Mouse (Mus musculus) large intestine, adult 2 months (tissue): Measurements from ENCODE around the gene 4933402N03Rik. TPM values are rescaled to one million over a fixed set of nuclear protein-coding genes. Genes with fewer than 3 reads are reported as not detected.

Experiments used
- DNase-seq: peaks from one replicate; pipeline ENCODE4 v3.0.0-alpha.2; 2012; ENCODE audit warnings: low read depth, low spot score
- WGBS: fragments of 180-500 bp; shearing (Covaris S2); methylation state at CpG from one replicate; pipeline ENCODE4 v1.1.7; 2018; 5-methylcytosine and 5-hydroxymethylcytosine counted together
- polyA plus RNA-seq: library from polyadenylated mRNA; depleted of rRNA; stranded (reverse); fragments of >200 nt; gene quantifications from 2 replicates; pipeline ENCODE4 v1.2.3, GENCODE M21; 2012; rRNA removed

Gene 4933402N03Rik
- not detected in 2 replicates for polyA plus RNA-seq

DNA sequence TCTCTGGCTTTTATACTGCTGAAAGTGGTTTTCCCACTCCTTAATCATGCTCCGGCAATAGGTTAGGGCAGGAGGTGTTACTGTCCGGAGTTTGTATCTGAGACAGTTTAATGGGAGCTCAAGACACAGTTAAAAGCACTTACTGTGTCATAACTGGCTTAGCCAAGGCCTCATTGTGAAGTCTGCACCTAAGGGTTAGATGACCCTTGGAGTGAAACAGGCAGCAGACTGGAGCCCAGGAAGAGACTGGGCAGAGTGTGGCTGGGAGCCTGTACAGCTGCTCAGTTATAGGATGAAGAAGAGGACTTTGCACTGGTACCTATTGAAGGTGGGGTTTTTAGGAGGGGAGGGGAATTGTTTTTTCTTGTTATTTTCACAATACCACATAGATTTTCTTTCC is at the start of gene 4933402N03Rik:
4933402N03Rik (minus strand) TSS at position 101 of the 400 bp plus-strand sequence.
- no peak for DNase-seq
- 72% methylated on average over 2 of the region's 2 CpGs for WGBS

DNA sequence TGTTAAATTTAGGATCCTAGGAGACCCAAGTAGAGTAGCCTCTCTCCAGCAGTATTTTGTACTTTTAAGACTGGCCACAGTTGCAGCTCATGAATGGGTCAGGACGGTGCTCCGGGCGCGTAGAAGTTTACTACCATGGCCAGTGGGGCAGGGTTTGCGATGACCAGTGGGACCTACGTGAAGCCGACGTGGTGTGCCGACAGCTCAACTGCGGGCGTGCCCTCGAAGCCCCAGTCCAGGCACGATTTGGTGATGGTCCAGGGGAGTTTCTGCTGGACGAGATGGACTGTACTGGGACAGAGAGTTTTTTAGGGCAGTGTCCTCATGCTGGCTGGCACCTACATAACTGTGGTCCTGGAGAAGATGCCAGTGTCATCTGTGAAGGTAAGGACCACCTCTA is 41.9 kb upstream of the 4933402N03Rik start:
- no peak for DNase-seq
- 93% methylated on average over 14 of the region's 14 CpGs for WGBS

DNA sequence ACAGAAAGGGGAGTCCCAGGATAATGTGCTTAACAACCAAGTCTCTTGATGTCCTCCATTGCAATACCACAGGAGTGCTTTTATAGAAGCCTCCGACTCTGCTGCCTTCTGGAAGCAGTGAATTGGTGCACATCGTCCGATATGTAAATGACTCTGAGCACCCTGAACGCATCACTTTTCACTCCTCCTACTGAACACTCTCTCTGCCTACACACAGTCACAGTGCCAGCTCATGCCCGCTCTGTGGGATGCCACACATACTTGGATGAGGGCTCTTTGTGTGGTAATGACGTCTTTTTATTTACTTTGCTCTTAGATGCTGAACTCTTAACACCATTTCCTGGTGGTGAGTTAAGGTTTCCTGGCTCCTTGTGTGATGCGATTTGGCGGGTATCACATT is 40.9 kb upstream of the 4933402N03Rik start:
- WGBS, result 49% methylated on average over 8 of the region's 8 CpGs
- no peak for DNase-seq

DNA sequence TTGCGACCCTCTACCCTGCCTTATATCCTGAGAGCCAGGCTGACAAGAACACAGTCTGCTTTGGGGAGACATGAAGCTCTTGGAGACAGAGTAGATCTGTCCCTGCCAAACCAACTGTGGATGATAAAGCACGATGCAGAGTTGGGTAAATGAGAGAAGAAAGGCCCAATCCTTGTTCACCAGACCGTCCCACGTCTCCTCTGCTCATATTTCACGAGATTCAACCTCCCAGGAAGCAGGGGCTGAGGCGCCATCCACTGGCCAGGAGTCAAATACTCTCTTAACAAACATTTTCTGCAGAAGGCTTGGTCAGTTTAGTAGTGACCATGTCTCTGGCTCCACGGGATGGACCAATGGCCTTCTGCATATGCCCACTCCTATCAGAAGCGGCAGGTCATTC is 38.2 kb upstream of the 4933402N03Rik start:
- 58% methylated on average over 8 of the region's 8 CpGs for WGBS
- DNase-seq, result no peak

DNA sequence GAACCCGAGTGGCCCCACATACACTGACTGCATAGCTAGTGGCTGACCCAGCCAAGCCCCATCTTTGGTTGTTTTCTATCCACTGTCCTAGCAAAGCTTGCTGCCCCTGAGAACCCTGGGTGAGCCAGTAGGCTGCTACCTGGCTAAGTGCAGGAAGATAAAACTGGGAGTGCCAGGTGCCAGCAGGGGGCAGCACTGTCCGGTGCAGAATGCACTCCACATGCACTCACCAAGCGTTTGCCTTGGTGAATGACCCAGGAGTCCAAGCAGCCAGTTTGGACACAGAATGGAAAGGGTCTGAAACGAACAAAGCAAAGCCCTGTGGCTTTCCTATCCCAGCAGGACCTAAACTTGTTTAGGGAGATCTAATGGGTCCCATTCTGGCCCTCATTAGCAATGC is 36.6 kb upstream of the 4933402N03Rik start:
- 32% methylated on average over 4 of the region's 4 CpGs for WGBS
- no peak for DNase-seq

DNA sequence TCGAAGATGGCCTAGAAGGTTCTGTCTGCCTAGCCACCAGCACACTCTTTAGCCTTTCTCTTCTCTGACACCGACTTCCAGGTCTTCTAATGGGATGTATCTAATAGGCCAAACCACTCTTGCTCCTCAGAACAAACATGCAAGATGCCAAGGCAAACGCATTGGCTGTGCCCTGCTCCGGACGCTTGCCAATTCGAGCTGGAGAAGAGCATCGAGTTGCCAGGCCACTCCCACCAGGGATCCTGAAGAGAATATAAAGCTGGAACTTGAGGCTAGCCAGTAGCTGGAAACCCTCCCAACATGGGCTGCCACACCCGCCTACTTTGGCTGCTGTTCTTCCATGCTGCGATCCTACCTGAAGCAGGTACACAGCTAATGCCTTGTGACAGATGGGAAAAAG is 28.0 kb upstream of the 4933402N03Rik start, which contains the start of gene 5430419D17Rik:
5430419D17Rik (plus strand) TSS at position 282 of the 400 bp plus-strand sequence.
- 74% methylated on average over 9 of the region's 9 CpGs for WGBS
- no peak for DNase-seq

DNA sequence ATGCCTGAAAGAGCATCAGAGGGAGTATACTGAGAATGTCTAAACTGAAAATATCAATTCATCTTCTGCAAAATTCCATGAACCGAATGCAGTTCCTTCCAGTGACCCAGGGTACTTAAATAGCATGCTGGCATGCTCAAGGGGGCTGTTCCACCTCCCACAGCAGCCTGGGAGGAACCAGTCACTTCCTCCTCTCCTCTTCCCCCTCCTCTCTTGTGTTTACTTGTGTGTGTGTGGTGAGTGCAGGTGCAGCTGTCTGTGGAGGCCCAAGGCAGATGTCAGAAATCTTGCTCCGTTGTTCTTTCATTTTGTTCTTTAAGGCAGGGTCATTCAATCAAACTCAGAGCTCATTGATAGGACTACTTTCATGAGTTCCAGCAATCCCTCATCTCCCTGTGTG is 23.0 kb upstream of the 4933402N03Rik start:
- DNase-seq, result no peak
- 15% methylated on average over 2 of the region's 2 CpGs for WGBS

DNA sequence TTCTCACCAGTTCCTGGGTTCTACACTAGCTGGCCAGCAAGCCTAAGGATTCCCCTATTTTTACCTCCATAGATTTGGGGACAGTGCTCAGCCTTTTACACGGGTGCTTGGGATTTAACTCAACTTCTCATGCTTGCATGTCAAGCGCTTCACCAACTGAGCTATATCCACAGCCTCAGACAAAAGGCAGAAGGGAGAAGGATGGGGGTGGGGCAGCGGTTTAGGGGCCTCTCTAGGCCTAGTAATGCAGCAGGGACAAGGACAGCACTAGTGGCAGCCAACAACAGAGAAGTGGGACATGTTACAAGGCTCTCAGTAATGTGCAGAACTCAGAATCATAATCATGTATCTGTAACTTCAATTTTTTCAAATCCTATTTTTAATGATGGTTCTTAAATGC is 21.7 kb upstream of the 4933402N03Rik start:
- no peak for DNase-seq
- WGBS, result 77% methylated on average over 3 of the region's 3 CpGs

DNA sequence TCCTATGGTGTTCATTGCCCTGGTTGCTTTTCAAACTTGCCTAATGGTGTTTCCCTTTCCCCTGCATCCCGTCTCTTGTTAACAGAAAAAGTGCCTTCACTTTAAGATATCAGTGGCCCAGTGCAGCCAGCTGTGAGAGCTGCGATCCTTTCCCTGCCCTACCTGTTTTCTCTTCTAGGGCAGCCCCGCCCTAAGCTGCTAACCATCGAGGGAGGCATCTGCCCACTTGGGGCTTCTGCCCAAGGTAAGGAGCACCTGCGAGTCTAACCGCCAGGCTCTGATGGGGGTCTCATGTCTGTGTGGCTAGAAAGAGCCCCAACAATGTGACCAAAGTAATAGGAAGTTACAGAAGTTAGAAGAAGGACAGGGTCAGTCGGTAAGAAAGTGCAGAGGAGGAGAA is 16.1 kb upstream of the 4933402N03Rik start:
- no peak for DNase-seq
- 40% methylated on average over 7 of the region's 7 CpGs for WGBS

DNA sequence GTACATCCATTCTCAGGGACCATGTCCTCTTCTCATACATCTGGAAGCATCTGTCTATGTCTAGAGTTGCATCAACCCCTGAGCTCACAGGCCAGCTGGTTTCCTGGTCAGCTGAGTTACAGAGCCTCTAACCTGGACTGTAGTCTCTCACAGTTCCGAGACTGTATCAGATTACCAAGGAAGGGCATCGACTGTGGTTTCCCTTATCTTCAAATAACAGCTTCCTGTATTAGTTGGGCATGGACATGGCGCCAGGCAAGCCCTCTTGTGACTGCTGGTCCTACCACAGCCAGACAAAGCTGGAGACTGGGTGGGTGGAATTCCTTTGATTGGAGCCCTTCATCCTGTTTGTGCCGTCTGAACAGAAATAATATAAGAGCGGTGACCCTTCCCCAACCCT is 6.9 kb upstream of the 4933402N03Rik start:
- no peak for DNase-seq
- WGBS, result 76% methylated on average over 5 of the region's 5 CpGs

DNA sequence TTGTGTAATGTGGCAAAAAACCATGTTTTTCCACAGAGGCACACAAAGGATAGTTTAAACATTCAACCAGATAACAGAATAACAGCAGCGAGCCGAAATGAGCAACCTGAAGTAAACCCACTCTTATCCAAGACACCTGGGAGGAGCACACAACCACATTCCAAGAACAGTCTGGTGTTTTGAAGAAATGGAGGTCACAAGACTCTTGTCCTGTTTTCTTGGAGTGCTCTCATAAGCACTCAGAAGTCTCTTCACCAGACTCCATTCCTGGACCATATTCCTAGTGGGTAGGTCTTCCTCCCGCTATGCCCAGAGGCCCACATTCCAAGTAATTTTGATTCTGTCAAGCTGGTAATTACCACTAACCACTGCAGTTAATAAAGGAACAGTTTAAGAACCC is 4.1 kb upstream of the 4933402N03Rik start:
- no peak for DNase-seq
- 74% methylated on average over 3 of the region's 3 CpGs for WGBS

DNA sequence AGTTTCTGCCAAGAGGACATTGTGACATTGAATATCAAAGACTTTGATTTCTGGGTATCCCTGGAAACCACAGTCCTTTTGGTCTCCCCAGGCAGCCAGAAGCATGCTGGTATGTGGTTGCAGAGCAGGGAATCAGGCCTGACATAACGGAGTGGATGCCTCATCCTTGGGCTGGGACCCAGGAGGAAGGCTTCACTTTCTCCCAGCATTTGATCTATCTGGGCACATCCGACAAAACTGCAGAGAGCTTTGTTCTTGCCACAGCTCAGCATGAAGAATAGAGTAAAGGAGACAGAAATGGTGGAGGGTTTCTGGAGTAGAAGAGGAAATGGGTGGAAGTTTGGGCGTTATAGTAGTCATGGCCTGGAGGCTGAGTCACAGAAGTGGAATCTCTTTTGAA is 12.9 kb downstream of the 4933402N03Rik start:
- 75% methylated on average over 3 of the region's 3 CpGs for WGBS
- DNase-seq, result no peak

DNA sequence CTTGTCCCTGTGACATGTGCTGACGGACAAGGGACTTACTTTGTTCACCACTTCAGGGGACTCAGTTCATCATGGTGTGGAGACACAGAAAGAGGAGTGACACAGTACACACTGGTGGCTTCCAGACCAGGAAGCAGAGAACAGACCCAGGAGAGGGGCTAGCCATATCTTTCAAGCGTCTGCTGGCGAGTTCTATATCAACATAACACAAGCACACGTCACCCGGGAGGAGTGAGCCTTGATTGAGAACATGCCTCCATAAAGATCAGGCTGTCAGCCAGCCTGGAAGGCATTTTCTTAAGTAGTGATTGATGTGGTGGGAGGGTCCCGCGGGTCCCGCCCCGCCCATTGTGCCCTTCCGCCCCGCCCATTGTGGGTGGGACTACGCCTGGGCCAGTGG is 16.1 kb downstream of the 4933402N03Rik start:
- no peak for DNase-seq
- 50% methylated on average over 12 of the region's 12 CpGs for WGBS

DNA sequence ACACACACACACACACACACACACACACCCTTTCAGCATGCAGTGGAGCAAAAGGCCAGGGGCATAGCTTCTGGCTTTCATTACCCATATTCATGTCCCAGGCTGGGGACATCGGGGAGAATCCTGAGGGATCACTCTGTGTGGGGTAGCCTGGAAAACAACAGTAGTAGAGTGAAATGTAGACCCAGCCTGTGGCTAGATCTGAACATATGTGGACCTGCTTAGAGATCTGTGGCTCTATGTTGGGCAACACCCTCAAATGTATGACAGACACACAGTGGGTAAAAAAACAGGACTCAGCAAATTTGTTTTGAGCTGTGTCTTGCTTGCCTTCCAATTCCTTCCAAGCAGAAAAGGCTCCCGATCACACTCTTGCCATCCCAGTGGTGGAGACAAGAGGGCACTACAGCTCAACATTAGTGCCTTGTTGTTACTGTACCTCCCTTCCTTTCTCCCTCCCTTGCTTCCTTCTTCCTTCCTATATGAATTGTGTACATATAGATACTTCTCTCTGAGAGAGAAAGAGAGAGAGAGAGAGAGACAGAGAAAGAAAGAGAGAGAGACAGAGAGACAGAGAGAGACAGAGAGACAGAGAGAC is 23.8 kb downstream of the 4933402N03Rik start:
- 82% methylated on average over 2 of the region's 2 CpGs for WGBS
- DNase-seq, result no peak

DNA sequence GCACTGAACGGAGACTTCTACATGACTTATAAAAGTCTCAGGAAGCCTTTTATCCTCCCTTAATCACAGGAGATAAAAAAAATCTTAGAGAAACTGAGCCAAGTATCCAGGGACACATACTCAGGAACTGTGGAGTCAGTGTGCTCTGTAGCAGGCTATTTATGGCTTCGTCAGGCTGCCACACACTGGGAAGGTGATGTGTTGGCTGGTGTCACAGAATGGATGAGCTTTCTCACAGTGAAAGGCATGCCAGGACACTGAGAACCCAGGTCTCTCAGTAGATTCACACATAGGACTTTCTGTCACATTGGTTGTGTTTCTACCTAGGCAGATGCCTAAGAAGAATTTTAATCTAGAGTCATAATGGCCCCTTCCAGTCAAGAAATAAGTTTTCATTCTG is 31.7 kb downstream of the 4933402N03Rik start:
- 62% methylated on average over 2 of the region's 2 CpGs for WGBS

DNA sequence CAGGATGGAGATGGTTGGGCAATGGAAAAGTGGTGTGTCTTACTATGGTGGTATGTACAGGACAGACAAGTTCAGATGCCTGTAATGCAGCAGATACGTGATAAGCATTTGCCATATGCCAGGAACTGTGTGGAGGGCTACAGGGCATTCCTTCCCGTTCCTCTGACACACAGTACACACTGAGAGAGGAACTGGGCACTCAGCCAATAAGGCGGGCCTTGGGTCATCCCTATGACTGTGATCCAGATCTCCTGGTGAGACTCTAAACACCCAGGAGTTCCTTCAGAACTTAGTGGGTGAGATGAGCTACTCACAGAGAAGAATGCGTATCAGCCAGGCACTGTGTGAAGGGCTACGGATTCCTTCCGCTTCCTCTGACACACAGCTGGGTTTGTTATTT is 32.4 kb downstream of the 4933402N03Rik start:
- WGBS, result 48% methylated on average over 6 of the region's 6 CpGs
- no peak for DNase-seq

More for the DNA sequence above, 31.7 kb downstream of the 4933402N03Rik start:
- no peak for DNase-seq

DNA sequence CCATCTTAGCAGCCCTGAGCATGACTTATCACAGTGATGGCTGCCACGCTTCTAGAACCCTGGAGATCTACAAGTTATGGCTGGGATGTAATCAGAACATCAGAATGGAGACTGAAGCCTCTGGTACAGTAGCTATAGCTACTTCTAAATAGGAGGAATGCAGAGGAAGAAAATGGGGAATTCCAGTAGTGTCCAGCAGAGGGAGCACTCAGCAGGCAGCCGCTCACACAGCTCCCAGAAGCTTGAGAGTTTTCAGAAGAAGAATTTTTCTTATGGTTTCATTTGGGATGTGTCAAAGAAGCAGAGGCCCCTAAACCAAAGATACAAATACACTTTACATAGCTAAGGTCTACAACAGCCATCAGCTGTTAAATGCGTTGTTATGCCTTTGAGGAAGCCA is 33.6 kb downstream of the 4933402N03Rik start:
- 57% methylated on average over 3 of the region's 3 CpGs for WGBS
- DNase-seq, result no peak

Other genes with a start within 250 kb of the 4933402N03Rik start
- gene Htra1, start 210.2 kb downstream of the 4933402N03Rik start, polyA plus RNA-seq, result 26.3 and 32.1 TPM in 2 replicates
- gene Dmbt1, start 114.3 kb downstream of the 4933402N03Rik start, polyA plus RNA-seq, result 799 and 934 TPM in 2 replicates
- gene 5430419D17Rik, start 28.1 kb upstream of the 4933402N03Rik start, polyA plus RNA-seq, result not detected in 2 replicates
- 0.10 and 0.56 TPM in 2 replicates for gene Cuzd1, start 176.0 kb upstream of the 4933402N03Rik start, polyA plus RNA-seq
- not detected in 2 replicates for gene Fam24b, start 183.2 kb upstream of the 4933402N03Rik start, polyA plus RNA-seq
- not detected in 2 replicates for gene Fam24a, start 187.6 kb upstream of the 4933402N03Rik start, polyA plus RNA-seq
- gene 2310057M21Rik, start 216.4 kb upstream of the 4933402N03Rik start, polyA plus RNA-seq, result 2.7 and 3.9 TPM in 2 replicates
- 26.3 and 27.7 TPM in 2 replicates for gene Pstk, start 224.8 kb upstream of the 4933402N03Rik start, polyA plus RNA-seq